Mouse (Mus musculus): ENCODE results near the gene Capn9. TPM values are rescaled to one million over a fixed set of nuclear protein-coding genes. Genes with fewer than 3 reads are reported as not detected.

Capn9 gene
- polyA plus RNA-seq, 1 experiment: 0.12 TPM

GRCm38 (mm10) chr8:124653568-124654475, 77.9 kb downstream of the Capn9 start:
- TF ChIP-seq POLR2A (IDR thresholded peaks at IDR 0.05; ENCODE audit: borderline replicate concordance, extremely low read depth, low read depth, low read length): no peak
- Histone ChIP-seq H3K4me3 (replicated peaks; ENCODE audit: extremely low read depth, low read depth, low read length) (no peak overlapping the region), H3K4me1 (ENCODE audit: control insufficient read depth, insufficient read depth, low read length) (peaks cover 9% of the 10 kb centered on the region)
- DNase-seq: no peak
- WGBS: 58% methylated on average over 28 of the region's 28 CpGs

GRCm38 (mm10) chr8:124657961-124658360, 82.0 kb downstream of the Capn9 start:
- 67% methylated on average over 7 of the region's 7 CpGs for WGBS
- TF ChIP-seq POLR2A (IDR thresholded peaks at IDR 0.05; ENCODE audit: borderline replicate concordance, extremely low read depth, low read depth, low read length) (no peak), CTCF (IDR thresholded peaks at IDR 0.05; ENCODE audit: insufficient read depth, low read length) (no peak)
- Histone ChIP-seq H3K4me3 (replicated peaks; ENCODE audit: extremely low read depth, low read depth, low read length) (no peak overlapping the region), H3K4me1 (ENCODE audit: control insufficient read depth, insufficient read depth, low read length) (peaks cover 5% of the 10 kb centered on the region; the same call in 1 of the 2 replicates)
- DNase-seq: no peak

GRCm38 (mm10) chr8:124658415-124658814, 82.5 kb downstream of the Capn9 start:
- TF ChIP-seq POLR2A (IDR thresholded peaks at IDR 0.05; ENCODE audit: borderline replicate concordance, extremely low read depth, low read depth, low read length) (no peak), CTCF (IDR thresholded peaks at IDR 0.05; ENCODE audit: insufficient read depth, low read length) (no peak)
- Histone ChIP-seq H3K4me1 (ENCODE audit: control insufficient read depth, insufficient read depth, low read length) (peaks cover 5% of the 10 kb centered on the region; the same call in 1 of the 2 replicates), H3K4me3 (replicated peaks; ENCODE audit: extremely low read depth, low read depth, low read length) (no peak overlapping the region)
- DNase-seq: no peak
- WGBS: 27% methylated on average over 2 of the region's 2 CpGs

- Histone ChIP-seq H3K4me3 (replicated peaks; ENCODE audit: extremely low read depth, low read depth, low read length) (peak overlapping the region; percentile 79), H3K4me1 (ENCODE audit: control insufficient read depth, insufficient read depth, low read length) (peaks cover 5% of the 10 kb centered on the region; the same call in 1 of the 2 replicates)
- no peak for DNase-seq
- 10% methylated on average over 9 of the region's 9 CpGs for WGBS
- TF ChIP-seq POLR2A (IDR thresholded peaks at IDR 0.05; ENCODE audit: borderline replicate concordance, extremely low read depth, low read depth, low read length): no peak
Observed at GRCm38 (mm10) chr8:124661781-124662180, 85.9 kb downstream of the Capn9 start.

- TF ChIP-seq CTCF (IDR thresholded peaks at IDR 0.05; ENCODE audit: insufficient read depth, low read length): no peak
- no peak for TF ChIP-seq POLR2A (IDR thresholded peaks at IDR 0.05; ENCODE audit: borderline replicate concordance, extremely low read depth, low read depth, low read length)
- Histone ChIP-seq H3K4me3 (replicated peaks; ENCODE audit: extremely low read depth, low read depth, low read length) (peak overlapping the region; percentile 79), H3K4me1 (ENCODE audit: control insufficient read depth, insufficient read depth, low read length) (peaks cover 5% of the 10 kb centered on the region; the same call in 1 of the 2 replicates)
- peak; percentile 33 for DNase-seq
- WGBS: under 1% methylated on average over 49 of the region's 49 CpGs
Observed at GRCm38 (mm10) chr8:124662446-124663111, 86.7 kb downstream of the Capn9 start.

- Histone ChIP-seq H3K4me1 (ENCODE audit: control insufficient read depth, insufficient read depth, low read length) (peaks cover 3% of the 10 kb centered on the region; the same call in 1 of the 2 replicates), H3K4me3 (replicated peaks; ENCODE audit: extremely low read depth, low read depth, low read length) (peak within 1 kb of the TSS; percentile 79)
- WGBS: 3% methylated on average over 65 of the region's 69 CpGs
- peak; percentile 88 for DNase-seq
- TF ChIP-seq POLR2A (IDR thresholded peaks at IDR 0.05; ENCODE audit: borderline replicate concordance, extremely low read depth, low read depth, low read length): peak; percentile 69; the same call in 1 of the 2 replicates
- TF ChIP-seq CTCF (IDR thresholded peaks at IDR 0.05; ENCODE audit: insufficient read depth, low read length): no peak
Observed at GRCm38 (mm10) chr8:124663112-124663873, 87.4 kb downstream of the Capn9 start, which contains the start of gene 2310022B05Rik. Gene 2310022B05Rik, minus strand, starts transcription at chr8:124663369.

GRCm38 (mm10) chr8:124663874-124664230, 87.9 kb downstream of the Capn9 start:
- TF ChIP-seq POLR2A (IDR thresholded peaks at IDR 0.05; ENCODE audit: borderline replicate concordance, extremely low read depth, low read depth, low read length): no peak
- TF ChIP-seq CTCF (IDR thresholded peaks at IDR 0.05; ENCODE audit: insufficient read depth, low read length): no peak
- no peak overlapping the region for H3K4me3 ChIP-seq (replicated peaks; ENCODE audit: extremely low read depth, low read depth, low read length)
- no peak for DNase-seq
- WGBS: 65% methylated on average over 4 of the region's 4 CpGs
- no peaks in the 10 kb centered on the region; the same call in 1 of the 2 replicates for H3K4me1 ChIP-seq (ENCODE audit: control insufficient read depth, insufficient read depth, low read length)

- H3K4me1 ChIP-seq (ENCODE audit: control insufficient read depth, insufficient read depth, low read length): no peaks in the 10 kb centered on the region; the same call in 1 of the 2 replicates
- 57% methylated on average over 3 of the region's 3 CpGs for WGBS
- no peak for DNase-seq
- no peak overlapping the region for H3K4me3 ChIP-seq (replicated peaks; ENCODE audit: extremely low read depth, low read depth, low read length)
- no peak for TF ChIP-seq POLR2A (IDR thresholded peaks at IDR 0.05; ENCODE audit: borderline replicate concordance, extremely low read depth, low read depth, low read length)
- TF ChIP-seq CTCF (IDR thresholded peaks at IDR 0.05; ENCODE audit: insufficient read depth, low read length): no peak
Observed at GRCm38 (mm10) chr8:124664414-124664813, 88.5 kb downstream of the Capn9 start.

Other genes with a start within 250 kb of the Capn9 start
- 0.46 and 0.48 TPM in 2 replicates for gene Pgbd5, start 136.5 kb upstream of the Capn9 start, polyA plus RNA-seq (2012; rRNA removed)
- 14.5 and 17.9 TPM in 2 replicates for gene Cog2, start 55.3 kb upstream of the Capn9 start, polyA plus RNA-seq (2012; rRNA removed)
- gene Agt, start 6.4 kb upstream of the Capn9 start, polyA plus RNA-seq (2012; rRNA removed): 4.7 and 6.1 TPM in 2 replicates
- gene 2310022B05Rik, start 87.3 kb downstream of the Capn9 start, polyA plus RNA-seq (2012; rRNA removed): 63.4 and 85.4 TPM in 2 replicates
- 13.4 and 16.4 TPM in 2 replicates for gene Ttc13, start 145.9 kb downstream of the Capn9 start, polyA plus RNA-seq (2012; rRNA removed)
- gene Arv1, start 146.0 kb downstream of the Capn9 start, polyA plus RNA-seq (2012; rRNA removed): 15.6 and 15.9 TPM in 2 replicates
- 4.0 and 4.9 TPM in 2 replicates for gene Fam89a, start 175.7 kb downstream of the Capn9 start, polyA plus RNA-seq (2012; rRNA removed)
- 0.44 and 0.51 TPM in 2 replicates for gene Trim67, start 217.0 kb downstream of the Capn9 start, polyA plus RNA-seq (2012; rRNA removed)

Measured in lung, adult 2 months (tissue).